Comparison of ENCODE assay signal across 23 mouse cellular contexts in the genomic region with DNA sequence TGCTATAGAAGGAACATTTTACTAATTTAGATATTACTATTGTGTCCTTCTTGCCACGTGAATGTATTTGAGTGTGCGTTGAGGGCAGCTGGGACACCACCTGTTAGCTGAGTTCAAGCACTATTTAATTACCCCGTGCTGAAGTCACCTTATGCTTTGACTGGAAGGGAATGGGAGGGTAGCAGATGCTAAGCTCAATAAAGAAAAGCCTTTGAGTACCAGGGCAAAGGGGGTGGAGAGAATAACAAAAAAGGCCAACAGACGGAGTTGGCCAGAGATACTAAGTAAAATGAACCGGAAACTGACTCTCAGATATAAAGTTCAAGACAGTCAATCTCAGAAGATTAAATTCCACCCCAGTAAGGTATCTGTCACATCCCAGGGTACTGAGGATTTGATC.
DNase-seq lines count a peak whose midpoint lies in the region; ATAC-seq lines count a peak whose summit lies in the region.
"Had no signal": no experiment of that assay in that cellular context is flagged by ENCODE, and none has a peak within 500 bp of the region (broad histone marks: within the 10 kb centered on the region; RNA-seq: fewer than 3 reads in every experiment).

No protein-coding gene starts in this region.

- no peak overlapping the region for H3K4me3 ChIP-seq in embryonic facial prominence, embryonic 14.5 days (ENCODE audit: low read depth, low read length)
- H3K4me3 ChIP-seq in embryonic facial prominence, embryonic 10.5 days, result no peak overlapping the region
- H3K4me3 ChIP-seq in midbrain, embryonic 12.5 days, result no peak overlapping the region
- no peak overlapping the region for H3K4me3 ChIP-seq in midbrain, embryonic 14.5 days (replicated peaks; ENCODE audit: low read depth, low read length)
- no peak overlapping the region for H3K4me3 ChIP-seq in midbrain, embryonic 13.5 days (replicated peaks)
- H3K4me3 ChIP-seq: embryonic facial prominence, embryonic 15.5 days; erythroblast, embryonic 14.5 days; heart, embryonic 13.5 days; hindbrain, embryonic 12.5 days had no signal

- no peak for ATAC-seq in embryonic facial prominence, embryonic 14.5 days (ENCODE audit: low read depth)
- ATAC-seq in midbrain, embryonic 12.5 days (ENCODE audit: low FRiP score, low read depth), result peak; percentile 28; the same call in 1 of the 2 replicates
- no peak for ATAC-seq in midbrain, embryonic 14.5 days (ENCODE audit: low FRiP score, low TSS enrichment)
- no peak for ATAC-seq in midbrain, embryonic 13.5 days
- ATAC-seq: CD4-positive, CD25-positive, alpha-beta regulatory T cell, adult 4 months; hindbrain, postnatal 0 days had no signal

- no peak overlapping the region for H3K4me2 ChIP-seq in embryonic facial prominence, embryonic 14.5 days (ENCODE audit: low read depth, low read length)
- no peak overlapping the region for H3K4me2 ChIP-seq in midbrain, embryonic 12.5 days (replicated peaks)
- no peak overlapping the region for H3K4me2 ChIP-seq in midbrain, embryonic 14.5 days (ENCODE audit: low read length)
- H3K4me2 ChIP-seq in midbrain, embryonic 13.5 days (replicated peaks), result no peak overlapping the region
- H3K4me2 ChIP-seq: embryonic facial prominence, embryonic 15.5 days; heart, embryonic 13.5 days; hindbrain, embryonic 12.5 days had no signal

- DNase-seq in embryonic facial prominence, embryonic 14.5 days (ENCODE audit: low spot score), result peak; percentile 15
- no peak for DNase-seq in embryonic facial prominence, embryonic 10.5 days (ENCODE audit: low spot score)
- no peak for DNase-seq in midbrain, embryonic 14.5 days
- peak; percentile 50 for DNase-seq in embryo, embryonic 10.5 days (ENCODE audit: low spot score)
- peak; percentile 57 for DNase-seq in retina, embryonic 14.5 days (ENCODE audit: low spot score)
- DNase-seq in cerebellum, adult 9-10 months, result no peak
- DNase-seq: adrenal gland, postnatal 10 days; B cell, adult 2 months; cerebellum, adult 11-12 months; cerebellum, adult 9-11 months; cerebellum, postnatal 36 days; gastrocnemius, postnatal 36 days; heart, adult 11 months; heart, postnatal 36 days had no signal

- no peak overlapping the region for H3K9ac ChIP-seq in embryonic facial prominence, embryonic 14.5 days (ENCODE audit: low read depth, low read length)
- H3K9ac ChIP-seq in midbrain, embryonic 12.5 days (replicated peaks), result no peak overlapping the region
- no peak overlapping the region for H3K9ac ChIP-seq in midbrain, embryonic 14.5 days (replicated peaks; ENCODE audit: low read length)
- H3K9ac ChIP-seq in midbrain, embryonic 13.5 days (replicated peaks), result no peak overlapping the region
- H3K9ac ChIP-seq: embryonic facial prominence, embryonic 15.5 days; heart, embryonic 13.5 days; hindbrain, embryonic 12.5 days had no signal

- H3K27ac ChIP-seq in embryonic facial prominence, embryonic 14.5 days (replicated peaks; ENCODE audit: low read depth, low read length), result no peak overlapping the region
- H3K27ac ChIP-seq in embryonic facial prominence, embryonic 10.5 days (replicated peaks), result no peak overlapping the region
- H3K27ac ChIP-seq in midbrain, embryonic 12.5 days (replicated peaks), result no peak overlapping the region
- no peak overlapping the region for H3K27ac ChIP-seq in midbrain, embryonic 14.5 days (replicated peaks; ENCODE audit: low read depth, low read length)
- H3K27ac ChIP-seq in midbrain, embryonic 13.5 days, result no peak overlapping the region
- H3K27ac ChIP-seq: embryonic facial prominence, embryonic 15.5 days; heart, embryonic 13.5 days; hindbrain, embryonic 12.5 days; hindbrain, postnatal 0 days had no signal

- no peaks in the 10 kb centered on the region for H3K4me1 ChIP-seq in embryonic facial prominence, embryonic 14.5 days (ENCODE audit: control insufficient read depth, insufficient read depth, low read length)
- peaks cover 16% of the 10 kb centered on the region for H3K4me1 ChIP-seq in embryonic facial prominence, embryonic 10.5 days
- peaks cover 13% of the 10 kb centered on the region for H3K4me1 ChIP-seq in midbrain, embryonic 12.5 days
- peaks cover 9% of the 10 kb centered on the region for H3K4me1 ChIP-seq in midbrain, embryonic 14.5 days (ENCODE audit: control insufficient read depth, insufficient read depth, low read length)
- peaks cover 22% of the 10 kb centered on the region for H3K4me1 ChIP-seq in midbrain, embryonic 13.5 days (replicated peaks)
- H3K4me1 ChIP-seq: embryonic facial prominence, embryonic 15.5 days; heart, embryonic 13.5 days had no signal

- WGBS in embryonic facial prominence, embryonic 14.5 days, result 51% methylated on average over 5 of the region's 5 CpGs
- 46% methylated on average over 5 of the region's 5 CpGs for WGBS in embryonic facial prominence, embryonic 10.5 days
- WGBS in midbrain, embryonic 12.5 days, result 11% methylated on average over 5 of the region's 5 CpGs
- WGBS in midbrain, embryonic 14.5 days, result 10% methylated on average over 5 of the region's 5 CpGs
- WGBS in midbrain, embryonic 13.5 days, result 11% methylated on average over 5 of the region's 5 CpGs

- H3K9me3 ChIP-seq in embryonic facial prominence, embryonic 14.5 days (ENCODE audit: control insufficient read depth, low read length), result no peaks in the 10 kb centered on the region
- no peaks in the 10 kb centered on the region for H3K9me3 ChIP-seq in embryonic facial prominence, embryonic 10.5 days
- H3K9me3 ChIP-seq in midbrain, embryonic 12.5 days, result no peaks in the 10 kb centered on the region
- H3K9me3 ChIP-seq in midbrain, embryonic 14.5 days (ENCODE audit: control insufficient read depth, low read length), result no peaks in the 10 kb centered on the region
- no peaks in the 10 kb centered on the region for H3K9me3 ChIP-seq in midbrain, embryonic 13.5 days
- H3K9me3 ChIP-seq: embryonic facial prominence, embryonic 15.5 days; heart, embryonic 13.5 days; hindbrain, embryonic 12.5 days had no signal

- H3K36me3 ChIP-seq in embryonic facial prominence, embryonic 14.5 days (ENCODE audit: control insufficient read depth, insufficient read depth, low read length), result no peaks in the 10 kb centered on the region
- no peaks in the 10 kb centered on the region for H3K36me3 ChIP-seq in embryonic facial prominence, embryonic 10.5 days (replicated peaks)
- no peaks in the 10 kb centered on the region for H3K36me3 ChIP-seq in midbrain, embryonic 12.5 days
- no peaks in the 10 kb centered on the region for H3K36me3 ChIP-seq in midbrain, embryonic 14.5 days (ENCODE audit: control insufficient read depth, insufficient read depth, low read length)
- no peaks in the 10 kb centered on the region for H3K36me3 ChIP-seq in midbrain, embryonic 13.5 days
- H3K36me3 ChIP-seq: embryonic facial prominence, embryonic 15.5 days; G1E; heart, embryonic 13.5 days; hindbrain, embryonic 12.5 days had no signal

- no peaks in the 10 kb centered on the region for H3K27me3 ChIP-seq in embryonic facial prominence, embryonic 14.5 days (replicated peaks; ENCODE audit: control insufficient read depth, insufficient read depth, low read length)
- no peaks in the 10 kb centered on the region for H3K27me3 ChIP-seq in embryonic facial prominence, embryonic 10.5 days (replicated peaks; ENCODE audit: low read depth, poor library complexity, severe bottlenecking)
- H3K27me3 ChIP-seq in midbrain, embryonic 12.5 days, result no peaks in the 10 kb centered on the region; the same call in 1 of the 2 replicates
- no peaks in the 10 kb centered on the region for H3K27me3 ChIP-seq in midbrain, embryonic 14.5 days (ENCODE audit: control insufficient read depth, insufficient read depth, low read length)
- no peaks in the 10 kb centered on the region for H3K27me3 ChIP-seq in midbrain, embryonic 13.5 days
- H3K27me3 ChIP-seq: embryonic facial prominence, embryonic 15.5 days; heart, embryonic 13.5 days had no signal

Comparison
In these comparisons a context has a peak if more than half of its experiments do, and no peak if none do; other contexts are left out.
1. DNase-seq: peak in embryonic facial prominence, embryonic 14.5 days (single experiment), embryo, embryonic 10.5 days (single experiment) and retina, embryonic 14.5 days (single experiment); none in embryonic facial prominence, embryonic 10.5 days (single experiment), midbrain, embryonic 14.5 days (single experiment) and cerebellum, adult 9-10 months (single experiment).